Mouse (Mus musculus): ENCODE measurements around the gene Apol7b. TPM values are rescaled to one million over a fixed set of nuclear protein-coding genes. Genes with fewer than 3 reads are reported as not detected.

Gene Apol7b
- total RNA-seq (2023): 0.59 TPM

GRCm38 (mm10) chr15:77447392-77447791 lies at the start of gene Apol7b:
Gene Apol7b, minus strand, starts transcription at chr15:77447492.

GRCm38 (mm10) chr15:77476693-77477092 lies 29.4 kb upstream of the Apol7b start, which contains the start of gene Apol10a:
Gene Apol10a, plus strand, starts transcription at chr15:77477047.

GRCm38 (mm10) chr15:77411035-77411434 lies 36.3 kb downstream of the Apol7b start, which contains the start of gene Apol9a:
Gene Apol9a, minus strand, starts transcription at chr15:77411135.

GRCm38 (mm10) chr15:77399027-77399426 lies 48.3 kb downstream of the Apol7b start, which contains the start of gene Apol7a:
Gene Apol7a, minus strand, starts transcription at chr15:77399110.

Other genes with a start within 250 kb of the Apol7b start
- 0.67 TPM for gene Rbfox2, start 140.5 kb downstream of the Apol7b start, total RNA-seq (2023)
- gene Apol7a, start 48.4 kb downstream of the Apol7b start, total RNA-seq (2023): not detected
- gene Apol9a, start 36.4 kb downstream of the Apol7b start, total RNA-seq (2023): 7.2 TPM
- not detected for gene Apol10a, start 29.6 kb upstream of the Apol7b start, total RNA-seq (2023)
- 2.6 TPM for gene Apol11a, start 60.8 kb upstream of the Apol7b start, total RNA-seq (2023)
- gene Apol7c, start 85.8 kb upstream of the Apol7b start, total RNA-seq (2023): 1.2 TPM
- not detected for gene 1700025B11Rik, start 114.4 kb upstream of the Apol7b start, total RNA-seq (2023)
- 1.6 TPM for gene Apol10b, start 148.6 kb upstream of the Apol7b start, total RNA-seq (2023)
- gene Gm36245, start 151.8 kb upstream of the Apol7b start, total RNA-seq (2023): not detected
- 8.4 TPM for gene Apol11b, start 195.8 kb upstream of the Apol7b start, total RNA-seq (2023)